ENCODE assay signal across 9 mouse cellular contexts in the genomic region with DNA sequence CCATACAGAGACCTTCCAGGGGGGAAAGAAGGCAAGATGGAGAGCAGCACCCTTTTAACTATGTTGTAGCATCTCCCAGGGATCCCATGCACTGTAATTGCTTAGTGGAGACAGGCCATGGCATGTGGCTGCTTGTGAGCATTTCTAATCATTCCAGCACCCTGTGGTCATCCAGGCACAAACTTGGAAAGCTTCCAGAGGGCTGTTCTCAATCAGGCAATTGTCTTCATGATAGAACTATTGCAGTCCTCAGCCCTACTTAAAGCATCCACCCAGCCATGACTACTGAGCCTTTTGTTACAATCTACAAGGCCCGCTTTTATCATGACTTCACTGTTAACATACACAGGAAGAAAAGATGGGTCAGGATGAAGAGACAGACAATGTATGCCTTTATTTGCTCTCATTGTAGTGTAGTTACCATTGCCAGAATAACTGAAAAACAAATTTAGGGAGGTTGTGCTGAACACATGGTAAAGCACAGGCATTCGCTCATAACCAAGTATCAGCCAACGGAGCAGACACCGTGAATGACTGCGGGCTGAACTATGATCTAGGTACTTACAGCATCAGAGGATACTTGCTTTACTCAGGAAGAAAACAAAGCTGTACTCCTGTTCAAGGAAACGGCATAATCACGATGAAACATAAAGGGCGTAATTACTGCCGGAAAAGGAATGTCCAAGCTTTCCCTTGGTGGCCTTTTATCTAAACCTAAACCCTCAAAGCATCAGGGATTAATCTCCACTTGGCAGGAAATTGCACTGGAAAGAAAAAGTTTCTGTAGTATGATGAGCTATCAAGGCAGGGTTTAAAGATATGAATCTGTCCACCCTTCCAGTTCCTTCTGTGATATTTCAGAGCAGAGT.
DNase-seq lines count a peak whose midpoint lies in the region; ATAC-seq and TF ChIP-seq lines count a peak whose summit lies in the region.
"Had no signal": no experiment of that assay in that cellular context is flagged by ENCODE, and none has a peak within 500 bp of the region (broad histone marks: within the 10 kb centered on the region; RNA-seq: fewer than 3 reads in every experiment).

No protein-coding gene starts in this region.

- H3K4me3 ChIP-seq in heart, embryonic 15.5 days: no peak overlapping the region
- H3K4me3 ChIP-seq in embryonic fibroblast, embryonic 13.5 days (ENCODE audit: insufficient read depth, low read length): no peak overlapping the region
- H3K4me3 ChIP-seq in midbrain, embryonic 12.5 days: no peak overlapping the region

- no peak for TF ChIP-seq CTCF in embryonic fibroblast, embryonic 13.5 days (IDR thresholded peaks at IDR 0.05; ENCODE audit: borderline replicate concordance, insufficient read depth, low read length)

- H3K4me2 ChIP-seq in heart, embryonic 15.5 days: no peak overlapping the region
- no peak overlapping the region for H3K4me2 ChIP-seq in midbrain, embryonic 12.5 days (replicated peaks)

- no peaks in the 10 kb centered on the region for H3K27me3 ChIP-seq in heart, embryonic 15.5 days
- peaks cover 16% of the 10 kb centered on the region; the same call in 1 of the 2 replicates for H3K27me3 ChIP-seq in midbrain, embryonic 12.5 days

- 59% methylated on average over 9 of the region's 9 CpGs for WGBS in heart, embryonic 15.5 days
- 61% methylated on average over 9 of the region's 9 CpGs for WGBS in midbrain, embryonic 12.5 days

- no peak for DNase-seq in heart, postnatal 10 days
- DNase-seq in adipocyte (ENCODE audit: low spot score): peak; percentile 34
- no peak for DNase-seq in urinary bladder, adult 18-20 months (ENCODE audit: low spot score in 2 of 2)
- DNase-seq in urinary bladder, postnatal 4 days (ENCODE audit: low spot score in 2 of 2): no peak
- DNase-seq in embryo, embryonic 10 days (ENCODE audit: low spot score): no peak

- 0 out of 2 replicates have a peak, but pooled peaks have one; percentile 39 for ATAC-seq in heart, embryonic 15.5 days (replicated peaks; ENCODE audit: insufficient number of reproducible peaks, insufficient read depth, low FRiP score, low read depth)
- ATAC-seq in midbrain, embryonic 12.5 days (ENCODE audit: low FRiP score, low read depth): peak; percentile 41; the same call in 1 of the 2 replicates

- H3K4me1 ChIP-seq in heart, embryonic 15.5 days (replicated peaks): peaks cover 26% of the 10 kb centered on the region
- 0 out of 2 replicates have a peak, but pooled peaks cover 9% of the 10 kb centered on the region for H3K4me1 ChIP-seq in embryonic fibroblast, embryonic 13.5 days (ENCODE audit: control insufficient read depth, insufficient read depth, low read length)
- peaks cover 11% of the 10 kb centered on the region for H3K4me1 ChIP-seq in midbrain, embryonic 12.5 days

- H3K27ac ChIP-seq in heart, embryonic 15.5 days: no peak overlapping the region; the same call in 1 of the 2 replicates
- H3K27ac ChIP-seq in embryonic fibroblast, embryonic 13.5 days (ENCODE audit: insufficient read depth, low read length): peak overlapping the region; percentile 83
- no peak overlapping the region for H3K27ac ChIP-seq in midbrain, embryonic 12.5 days (replicated peaks)
- H3K27ac ChIP-seq: liver, embryonic 14.5 days had no signal

- no peak overlapping the region for H3K9ac ChIP-seq in heart, embryonic 15.5 days
- no peak overlapping the region for H3K9ac ChIP-seq in midbrain, embryonic 12.5 days (replicated peaks)
- H3K9ac ChIP-seq: liver, embryonic 14.5 days had no signal

- intact Hi-C loops in heart, postnatal 10 days (cut with DNase I): no loop called here

- TF ChIP-seq POLR2A in embryonic fibroblast, embryonic 13.5 days (IDR thresholded peaks at IDR 0.05; ENCODE audit: low read depth, low read length): no peak; the same call in 1 of the 2 replicates

- H3K9me3 ChIP-seq in heart, embryonic 15.5 days (replicated peaks): no peaks in the 10 kb centered on the region
- H3K9me3 ChIP-seq in midbrain, embryonic 12.5 days: no peaks in the 10 kb centered on the region

- H3K36me3 ChIP-seq in heart, embryonic 15.5 days: no peaks in the 10 kb centered on the region
- H3K36me3 ChIP-seq in midbrain, embryonic 12.5 days: no peaks in the 10 kb centered on the region
